Mouse (Mus musculus) liver, embryonic 14.5 days (tissue): ENCODE results near the gene Pkig.

Experiments used
- CTCF ChIP-seq: IDR thresholded peaks from 2 replicates; pipeline ENCODE4 v1.5.1; 2016; ENCODE audit warnings: antibody characterized with exemption, low read depth, control low read depth
- EP300 ChIP-seq: IDR thresholded peaks from 2 replicates; pipeline ENCODE4 v1.6.1; 2016; ENCODE audit warnings: antibody characterized with exemption, low read depth

DNA sequence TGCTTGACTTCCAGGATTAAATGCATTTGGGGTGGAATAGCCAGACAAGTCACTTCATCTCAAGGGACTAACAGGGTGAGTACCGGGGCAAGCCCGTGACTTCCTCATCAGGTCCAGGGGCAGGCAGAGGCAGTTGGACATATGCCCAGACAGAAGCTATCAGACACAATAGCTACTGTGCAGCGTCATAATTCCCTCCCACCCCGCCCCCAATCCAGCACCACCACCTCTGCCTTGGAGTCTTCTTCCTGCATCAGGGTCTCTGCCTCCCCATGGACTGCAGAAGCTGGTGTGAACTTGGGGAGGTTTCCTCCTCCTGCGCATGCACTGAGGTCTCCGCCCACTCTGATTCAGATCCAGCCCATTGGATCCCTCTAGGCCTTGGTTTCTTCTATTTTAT lies 77.8 kb downstream of the Pkig start:
- TF ChIP-seq EP300, result no peak
- TF ChIP-seq CTCF, result no peak
